Mouse (Mus musculus): ENCODE data around the gene Grid1.

- TF ChIP-seq POLR2A (IDR thresholded peaks at IDR 0.05; ENCODE audit: low read depth, low read length) (no peak), CTCF (IDR thresholded peaks at IDR 0.05; ENCODE audit: extremely low read depth, insufficient read length, insufficient replicate concordance, low read depth, low read length) (no peak)
These were observed 755.4 kb downstream of the Grid1 start for GRCm38 (mm10) chr14:35575285-35575684.
